Mouse (Mus musculus) forebrain, embryonic 12.5 days (tissue): ENCODE measurements around the gene Serpine1. TPM values are rescaled to one million over a fixed set of nuclear protein-coding genes. Genes with fewer than 3 reads are reported as not detected.

Experiments used
- ATAC-seq: fragments of 200-750 bp; cut with Nextera tagmentation; 2 replicates; pipeline ENCODE4 v1.8.0; 2017; ENCODE audit warnings: moderate TSS enrichment; ENCODE audit not compliant: low FRiP score
- H3K27ac ChIP-seq: fragments of 300-500 bp; sonication (generic); 2 replicates; pipeline ENCODE4 v1.5.1; 2016; ENCODE audit warnings: mild to moderate bottlenecking
- H3K27me3 ChIP-seq: fragments of 300-500 bp; sonication (generic); 2 replicates; pipeline ENCODE4 v1.6.1; 2016; ENCODE audit warnings: mild to moderate bottlenecking
- H3K36me3 ChIP-seq: fragments of 300-500 bp; sonication (generic); replicated peaks from 2 replicates; pipeline ENCODE4 v1.6.1; 2016; ENCODE audit warnings: mild to moderate bottlenecking
- H3K4me1 ChIP-seq: fragments of 300-500 bp; sonication (generic); 2 replicates; pipeline ENCODE4 v1.6.1; 2016
- H3K4me2 ChIP-seq: fragments of 300-500 bp; sonication (generic); 2 replicates; pipeline ENCODE4 v1.6.1; 2016; ENCODE audit warnings: mild to moderate bottlenecking, moderate library complexity
- H3K4me3 ChIP-seq: fragments of 300-500 bp; sonication (generic); replicated peaks from 2 replicates; pipeline ENCODE4 v1.5.1; 2016; ENCODE audit warnings: mild to moderate bottlenecking
- H3K9ac ChIP-seq: fragments of 300-500 bp; sonication (generic); 2 replicates; pipeline ENCODE4 v1.6.1; 2016; ENCODE audit warnings: mild to moderate bottlenecking
- H3K9me3 ChIP-seq: fragments of 300-500 bp; sonication (generic); 2 replicates; pipeline ENCODE4 v1.6.1; 2016
- WGBS: fragments of 180-500 bp; shearing (Covaris S2); methylation state at CpG from one replicate; pipeline ENCODE4 v1.1.7; 2016; 5-methylcytosine and 5-hydroxymethylcytosine counted together
- polyA plus RNA-seq: library from polyadenylated mRNA; unstranded; fragments of >200 nt; fragmentation: Nextera tagmentation; extraction: Ambion mirVana; gene quantifications from 2 replicates; pipeline ENCODE4 v1.2.1, GENCODE M21; 2016

Serpine1 gene
- polyA plus RNA-seq, 1 experiment from 2014 or later = 0.11 TPM

DNA sequence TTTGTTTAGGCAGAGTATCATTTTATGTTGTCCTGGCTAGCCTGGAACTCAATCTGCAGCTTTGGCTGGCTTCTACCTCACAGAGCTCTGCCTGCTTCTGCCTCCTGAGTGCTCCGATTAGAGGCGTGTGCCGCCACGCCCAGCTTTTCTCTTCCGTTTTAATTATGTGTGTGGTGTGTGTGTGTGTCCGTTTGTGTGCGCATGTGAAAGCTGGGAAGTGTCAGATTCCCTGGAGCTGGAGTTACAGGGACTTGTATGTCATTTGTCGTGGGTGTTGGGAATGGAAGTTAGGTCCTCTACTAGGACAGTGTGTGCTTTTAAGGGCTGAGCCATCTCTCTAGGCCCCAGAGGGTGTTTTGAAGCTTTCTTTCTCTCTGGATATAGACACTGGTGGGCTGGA lies 1.1 kb upstream of the Serpine1 start:
- Histone ChIP-seq H3K27ac (no peak overlapping the region), H3K9me3 (no peaks in the 10 kb centered on the region), H3K4me3 (no peak overlapping the region), H3K4me1 (peaks cover 6% of the 10 kb centered on the region), H3K9ac (no peak overlapping the region), H3K36me3 (no peaks in the 10 kb centered on the region), H3K27me3 (peaks cover 7% of the 10 kb centered on the region; the same call in 1 of the 2 replicates), H3K4me2 (no peak overlapping the region)
- ATAC-seq = no peak
- WGBS = 91% methylated on average over 8 of the region's 8 CpGs

DNA sequence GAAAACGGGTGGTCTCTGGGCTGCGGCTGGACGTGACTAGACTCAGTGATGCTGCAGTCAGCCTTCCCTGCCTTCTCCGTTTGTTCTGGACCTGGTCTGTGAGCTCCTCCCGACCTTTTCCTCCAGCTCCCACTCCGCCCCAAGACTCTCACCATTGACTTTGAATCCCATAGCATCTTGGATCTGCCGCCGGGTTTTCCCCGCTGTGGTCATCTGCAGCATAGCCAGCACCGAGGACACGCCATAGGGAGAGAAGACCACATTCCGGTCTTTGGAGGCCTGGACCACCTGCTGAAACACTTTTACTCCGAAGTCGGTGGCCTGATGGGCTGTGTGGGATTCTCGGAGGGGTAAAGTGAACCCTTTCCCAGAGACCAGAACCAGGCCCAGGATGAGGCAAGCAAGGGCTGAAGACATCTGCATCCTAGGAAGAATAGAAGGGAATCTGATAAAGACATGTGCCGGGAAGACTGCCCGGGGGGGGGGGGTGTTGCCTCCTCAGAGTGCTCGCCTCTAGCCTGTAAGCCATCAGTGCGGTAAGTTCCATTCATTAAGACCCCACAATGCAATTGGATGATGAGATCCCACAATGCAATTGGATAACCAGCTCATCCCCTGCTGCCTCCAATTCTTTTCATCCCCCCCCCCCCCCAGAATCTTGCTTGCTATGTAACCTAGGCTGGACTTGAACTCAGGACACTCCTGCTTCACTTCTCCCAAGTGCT lies 1.0 kb downstream of the Serpine1 start:
- peaks cover 7% of the 10 kb centered on the region; the same call in 1 of the 2 replicates for H3K27me3 ChIP-seq
- no peaks in the 10 kb centered on the region for H3K36me3 ChIP-seq
- no peak overlapping the region for H3K9ac ChIP-seq
- H3K27ac ChIP-seq = no peak overlapping the region
- H3K4me1 ChIP-seq = peaks cover 6% of the 10 kb centered on the region
- ATAC-seq = no peak
- WGBS = 85% methylated on average over 19 of the region's 19 CpGs
- no peaks in the 10 kb centered on the region for H3K9me3 ChIP-seq
- H3K4me2 ChIP-seq = no peak overlapping the region
- H3K4me3 ChIP-seq = no peak overlapping the region

DNA sequence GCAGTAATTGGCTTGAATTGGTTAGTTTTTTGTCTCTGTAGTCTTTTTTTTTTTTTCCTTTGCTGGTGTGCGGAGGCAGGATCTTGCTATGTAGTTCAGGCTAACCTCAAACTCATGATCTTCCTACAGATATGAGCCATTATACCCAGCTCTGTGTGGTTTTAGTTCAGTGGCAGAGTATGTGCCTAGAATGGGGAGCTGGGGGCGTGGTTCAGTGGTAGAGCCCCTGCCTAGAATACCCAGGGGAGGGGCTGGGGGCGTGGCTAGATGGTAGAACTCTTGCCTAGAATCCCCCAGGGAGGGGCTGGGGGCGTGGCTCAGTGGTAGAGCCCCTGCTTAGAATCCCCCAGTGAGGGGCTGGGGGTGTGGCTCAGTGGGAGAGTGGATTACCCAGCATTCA lies 3.4 kb downstream of the Serpine1 start:
- 73% methylated on average over 4 of the region's 4 CpGs for WGBS
- Histone ChIP-seq H3K27me3 (peaks cover 7% of the 10 kb centered on the region; the same call in 1 of the 2 replicates), H3K4me1 (0 out of 2 replicates have a peak, but pooled peaks cover 3% of the 10 kb centered on the region), H3K4me3 (no peak overlapping the region), H3K9me3 (no peaks in the 10 kb centered on the region), H3K9ac (no peak overlapping the region), H3K4me2 (no peak overlapping the region), H3K27ac (no peak overlapping the region), H3K36me3 (no peaks in the 10 kb centered on the region)
- no peak for ATAC-seq

DNA sequence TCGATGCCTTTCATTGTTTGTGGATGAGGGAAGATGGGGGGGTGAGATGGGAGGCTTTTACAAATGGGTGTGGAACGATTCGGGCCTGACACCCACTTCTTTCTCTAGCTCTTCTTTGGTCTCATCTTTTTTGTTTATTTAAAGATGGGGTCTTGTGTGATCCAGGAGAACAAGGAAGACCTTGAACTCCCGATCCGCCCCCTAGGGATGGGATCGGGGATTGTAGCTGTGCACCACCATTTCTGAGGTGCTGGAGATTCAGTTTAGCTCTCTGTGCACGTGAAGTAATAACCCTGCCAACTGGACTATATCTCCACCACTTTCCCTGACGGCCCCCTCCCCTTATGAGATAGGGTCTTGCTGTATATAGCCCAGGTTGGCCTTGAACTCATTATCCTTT lies 6.1 kb downstream of the Serpine1 start:
- Histone ChIP-seq H3K4me3 (no peak overlapping the region), H3K9me3 (no peaks in the 10 kb centered on the region), H3K36me3 (no peaks in the 10 kb centered on the region), H3K9ac (no peak overlapping the region), H3K27me3 (no peaks in the 10 kb centered on the region; the same call in 1 of the 2 replicates), H3K4me2 (no peak overlapping the region), H3K4me1 (no peaks in the 10 kb centered on the region), H3K27ac (no peak overlapping the region)
- WGBS = 76% methylated on average over 8 of the region's 8 CpGs
- no peak for ATAC-seq

DNA sequence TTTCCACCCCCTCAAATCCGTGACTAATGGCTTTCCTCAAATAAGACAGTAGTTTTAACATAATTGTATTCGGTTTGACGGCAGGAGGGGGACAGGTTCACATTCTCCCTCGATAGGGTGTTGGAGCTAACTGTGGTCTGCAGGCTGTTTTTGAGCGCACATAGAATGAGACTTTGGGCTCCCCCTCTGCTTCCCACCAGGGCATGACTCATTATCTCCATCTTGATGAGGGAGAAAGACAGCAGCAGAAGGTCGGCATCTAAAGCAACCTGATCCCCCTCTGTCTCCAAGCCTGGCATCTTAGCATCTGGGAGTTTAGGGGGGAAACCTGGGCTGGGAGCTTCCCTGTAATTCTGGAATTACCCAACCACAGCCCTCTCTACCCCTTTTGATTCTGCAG lies 6.6 kb downstream of the Serpine1 start:
- 69% methylated on average over 6 of the region's 6 CpGs for WGBS
- Histone ChIP-seq H3K9ac (no peak overlapping the region), H3K9me3 (no peaks in the 10 kb centered on the region), H3K27ac (no peak overlapping the region), H3K27me3 (no peaks in the 10 kb centered on the region), H3K4me1 (no peaks in the 10 kb centered on the region), H3K36me3 (no peaks in the 10 kb centered on the region), H3K4me2 (no peak overlapping the region), H3K4me3 (no peak overlapping the region)
- no peak for ATAC-seq

DNA sequence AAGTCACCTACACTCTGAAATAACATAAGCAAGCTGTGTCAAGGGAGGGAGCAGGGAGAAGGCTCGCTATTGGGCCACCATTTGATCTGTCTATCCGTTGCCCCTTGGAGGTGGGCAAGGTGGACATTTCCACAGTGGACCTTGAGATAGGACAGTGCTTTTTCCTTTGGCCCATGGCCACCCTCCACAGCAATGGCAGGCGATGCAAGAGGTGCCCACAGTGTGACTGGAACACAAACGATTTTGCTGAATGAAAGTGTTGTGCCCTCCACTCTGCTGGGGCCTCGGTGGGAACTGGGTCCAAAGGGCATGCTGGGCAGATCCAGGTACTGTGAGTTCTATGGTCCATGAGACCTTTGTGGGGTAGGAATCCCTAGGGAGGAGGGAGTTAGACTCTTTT lies 9.5 kb downstream of the Serpine1 start:
- H3K9me3 ChIP-seq = no peaks in the 10 kb centered on the region
- H3K27ac ChIP-seq = no peak overlapping the region
- H3K27me3 ChIP-seq = no peaks in the 10 kb centered on the region
- H3K4me2 ChIP-seq = no peak overlapping the region
- no peaks in the 10 kb centered on the region for H3K36me3 ChIP-seq
- ATAC-seq = no peak
- no peak overlapping the region for H3K4me3 ChIP-seq
- no peak overlapping the region for H3K9ac ChIP-seq
- 89% methylated on average over 5 of the region's 5 CpGs for WGBS
- no peaks in the 10 kb centered on the region for H3K4me1 ChIP-seq

DNA sequence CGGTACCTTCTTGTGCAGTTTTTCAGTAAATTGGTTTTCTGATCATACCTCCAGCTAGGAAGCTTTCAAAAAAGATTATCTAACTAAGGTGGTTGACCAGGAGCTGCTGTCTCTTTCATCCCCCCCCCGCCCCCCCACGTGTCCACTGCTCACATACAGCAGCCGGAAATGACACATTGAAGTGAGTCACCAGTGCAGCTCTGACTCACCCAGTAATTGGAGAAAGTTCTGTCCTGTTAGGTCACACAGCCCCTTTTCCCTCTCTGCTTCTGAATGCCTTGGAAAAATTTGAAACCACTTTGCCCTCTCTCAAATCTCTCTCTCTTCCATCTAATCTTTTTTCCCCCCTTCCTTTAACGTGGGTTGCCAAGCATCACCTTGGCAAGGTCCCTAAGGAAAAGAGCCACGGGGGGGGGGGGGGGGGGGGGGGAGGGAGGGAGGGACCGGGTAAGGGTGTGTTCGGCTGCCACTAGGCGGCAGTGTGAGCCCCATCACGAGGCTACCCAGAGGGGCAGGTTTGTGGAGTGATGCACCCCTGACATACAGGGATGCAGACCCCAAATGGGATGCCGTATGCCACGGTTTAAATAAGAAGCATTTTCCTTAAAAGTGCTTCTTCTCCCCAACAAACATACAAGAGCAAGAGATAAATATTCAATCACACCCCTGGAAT lies 10.1 kb downstream of the Serpine1 start:
- no peak for ATAC-seq
- no peak overlapping the region for H3K9ac ChIP-seq
- H3K27ac ChIP-seq = no peak overlapping the region
- H3K4me1 ChIP-seq = no peaks in the 10 kb centered on the region
- WGBS = 24% methylated on average over 11 of the region's 12 CpGs
- no peaks in the 10 kb centered on the region for H3K27me3 ChIP-seq
- no peak overlapping the region for H3K4me3 ChIP-seq
- H3K9me3 ChIP-seq = no peaks in the 10 kb centered on the region
- H3K36me3 ChIP-seq = no peaks in the 10 kb centered on the region
- H3K4me2 ChIP-seq = no peak overlapping the region

DNA sequence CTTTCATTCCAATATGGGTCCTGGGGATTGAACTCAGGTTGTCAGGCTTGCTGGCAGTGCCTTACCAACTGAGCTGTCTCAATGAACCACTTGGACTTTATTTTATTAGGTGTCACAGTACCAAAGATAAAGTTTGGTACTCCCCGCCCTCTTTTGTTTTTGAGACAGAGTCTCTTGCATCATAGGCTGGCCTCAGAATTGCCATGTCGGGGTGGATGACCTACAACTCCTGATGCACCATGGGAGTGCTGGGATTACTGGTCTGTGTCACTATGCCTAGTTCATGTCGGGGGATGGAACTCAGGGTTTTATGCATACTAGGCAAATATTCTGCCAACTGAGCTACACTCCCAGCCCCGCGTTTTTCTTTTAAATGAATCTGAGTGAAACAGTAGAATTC lies 17.2 kb downstream of the Serpine1 start:
- H3K9me3 ChIP-seq = no peaks in the 10 kb centered on the region
- WGBS = 91% methylated on average over 5 of the region's 5 CpGs
- no peaks in the 10 kb centered on the region for H3K27me3 ChIP-seq
- H3K9ac ChIP-seq = no peak overlapping the region
- H3K27ac ChIP-seq = no peak overlapping the region
- H3K4me1 ChIP-seq = no peaks in the 10 kb centered on the region
- H3K4me2 ChIP-seq = no peak overlapping the region
- H3K4me3 ChIP-seq = no peak overlapping the region
- no peak for ATAC-seq
- no peaks in the 10 kb centered on the region for H3K36me3 ChIP-seq

DNA sequence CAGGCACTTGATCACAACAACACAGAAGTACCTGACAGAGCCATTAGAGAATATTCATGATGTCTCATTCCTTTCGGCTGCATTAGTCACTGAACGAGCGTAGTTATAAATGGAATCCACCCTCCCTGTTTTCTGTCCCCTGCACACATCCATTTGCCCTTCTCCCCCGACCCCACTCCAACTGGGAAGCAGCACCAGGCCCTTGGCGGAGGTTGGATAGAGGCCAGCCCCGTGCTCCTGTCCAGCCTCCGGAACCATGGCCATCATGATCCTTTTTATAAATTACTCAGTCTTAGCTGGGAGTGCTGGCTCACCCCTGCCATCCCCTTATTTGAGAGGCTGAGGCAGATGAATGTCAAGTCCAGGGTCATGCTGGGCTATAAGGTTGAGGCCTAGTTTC lies 17.8 kb downstream of the Serpine1 start:
- no peak overlapping the region for H3K4me2 ChIP-seq
- WGBS = 91% methylated on average over 7 of the region's 7 CpGs
- no peaks in the 10 kb centered on the region for H3K4me1 ChIP-seq
- H3K9me3 ChIP-seq = no peaks in the 10 kb centered on the region
- H3K27ac ChIP-seq = no peak overlapping the region
- no peaks in the 10 kb centered on the region for H3K36me3 ChIP-seq
- no peak for ATAC-seq
- H3K9ac ChIP-seq = no peak overlapping the region
- H3K27me3 ChIP-seq = no peaks in the 10 kb centered on the region
- H3K4me3 ChIP-seq = no peak overlapping the region

DNA sequence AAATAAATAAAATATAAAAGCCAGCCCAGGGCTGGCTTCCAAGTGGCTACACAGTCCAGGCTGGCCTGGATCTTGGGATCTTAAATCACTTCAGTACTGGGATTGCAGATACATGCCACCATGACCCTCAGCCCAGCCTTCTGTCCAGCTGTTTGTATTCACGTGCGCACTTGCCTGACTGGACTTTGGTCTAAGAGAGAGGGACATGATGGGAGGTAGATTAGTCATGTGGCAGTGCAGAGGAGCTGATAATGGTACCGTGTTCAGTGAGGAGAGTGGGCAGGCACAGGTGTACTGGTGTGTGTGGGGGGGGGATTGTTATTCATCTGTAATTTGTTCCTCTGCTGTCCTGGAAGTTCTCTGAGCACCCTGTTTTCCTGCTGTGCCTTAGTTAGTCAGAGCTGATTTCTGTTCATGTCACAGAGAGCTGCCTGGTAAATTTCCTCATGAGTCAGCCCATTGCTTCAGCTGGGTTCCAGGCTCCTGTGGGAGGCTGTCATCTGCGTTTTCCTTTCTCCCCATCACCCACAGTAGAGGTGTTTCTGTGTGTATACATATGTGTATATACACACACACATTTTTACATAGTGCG lies 20.1 kb downstream of the Serpine1 start:
- ATAC-seq = no peak
- no peak overlapping the region for H3K27ac ChIP-seq
- H3K9ac ChIP-seq = no peak overlapping the region
- no peaks in the 10 kb centered on the region for H3K27me3 ChIP-seq
- no peak overlapping the region for H3K4me3 ChIP-seq
- no peaks in the 10 kb centered on the region for H3K9me3 ChIP-seq
- H3K4me1 ChIP-seq = no peaks in the 10 kb centered on the region
- H3K4me2 ChIP-seq = no peak overlapping the region
- H3K36me3 ChIP-seq = no peaks in the 10 kb centered on the region
- 89% methylated on average over 5 of the region's 5 CpGs for WGBS

DNA sequence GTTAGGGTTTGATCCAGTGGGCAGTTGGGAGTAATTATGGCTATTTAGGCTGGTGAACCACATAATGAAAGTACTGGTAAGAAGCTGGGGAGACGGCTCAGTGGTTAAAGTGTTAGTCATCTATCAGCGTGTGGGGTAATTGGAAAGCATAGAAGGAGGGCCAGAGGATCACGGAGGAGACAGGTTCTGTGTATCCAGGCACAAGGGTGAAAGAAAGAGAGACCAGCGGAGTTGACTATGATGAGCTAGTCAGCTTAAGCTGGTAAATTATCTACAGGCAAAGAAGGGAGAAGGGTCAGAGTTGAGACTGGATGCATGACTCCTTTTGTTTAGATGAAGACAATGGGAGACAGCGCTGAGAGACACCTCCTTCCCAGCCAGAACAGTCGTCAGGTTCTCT lies 20.9 kb downstream of the Serpine1 start:
- no peak overlapping the region for H3K9ac ChIP-seq
- 60% methylated on average over 6 of the region's 6 CpGs for WGBS

DNA sequence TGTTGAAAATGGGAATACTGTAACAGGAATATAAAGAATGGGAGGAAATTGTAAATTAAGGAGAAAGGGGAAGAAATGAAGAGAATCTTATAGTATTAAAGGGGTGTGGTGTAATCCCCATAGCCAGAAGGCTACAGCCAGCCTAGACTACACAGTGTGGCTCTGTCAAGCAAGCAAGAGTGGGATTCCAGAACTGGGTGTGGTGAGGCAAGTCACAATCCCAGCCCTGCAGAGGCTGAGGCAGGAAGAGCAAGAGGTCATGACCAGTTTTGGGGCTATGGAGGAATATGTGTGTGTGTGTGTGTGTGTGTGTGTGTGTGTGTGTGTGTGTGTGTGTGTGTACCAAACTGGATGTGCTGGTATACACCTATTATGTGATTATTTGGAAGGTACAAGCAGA lies 25.1 kb downstream of the Serpine1 start:
- no peaks in the 10 kb centered on the region for H3K27me3 ChIP-seq
- no peak for ATAC-seq
- no peak overlapping the region for H3K4me2 ChIP-seq
- H3K9ac ChIP-seq = no peak overlapping the region
- H3K9me3 ChIP-seq = no peaks in the 10 kb centered on the region
- no peak overlapping the region for H3K4me3 ChIP-seq
- H3K4me1 ChIP-seq = peaks cover 13% of the 10 kb centered on the region
- H3K27ac ChIP-seq = no peak overlapping the region
- H3K36me3 ChIP-seq = peaks cover 9% of the 10 kb centered on the region

More for the DNA sequence above, 20.9 kb downstream of the Serpine1 start:
- Histone ChIP-seq H3K4me2 (no peak overlapping the region), H3K4me1 (peaks cover 6% of the 10 kb centered on the region), H3K36me3 (no peaks in the 10 kb centered on the region), H3K27ac (no peak overlapping the region), H3K9me3 (no peaks in the 10 kb centered on the region), H3K27me3 (no peaks in the 10 kb centered on the region), H3K4me3 (no peak overlapping the region)
- ATAC-seq = no peak
